Comparison of ENCODE assay signal across 9 mouse cellular contexts in the genomic region with DNA sequence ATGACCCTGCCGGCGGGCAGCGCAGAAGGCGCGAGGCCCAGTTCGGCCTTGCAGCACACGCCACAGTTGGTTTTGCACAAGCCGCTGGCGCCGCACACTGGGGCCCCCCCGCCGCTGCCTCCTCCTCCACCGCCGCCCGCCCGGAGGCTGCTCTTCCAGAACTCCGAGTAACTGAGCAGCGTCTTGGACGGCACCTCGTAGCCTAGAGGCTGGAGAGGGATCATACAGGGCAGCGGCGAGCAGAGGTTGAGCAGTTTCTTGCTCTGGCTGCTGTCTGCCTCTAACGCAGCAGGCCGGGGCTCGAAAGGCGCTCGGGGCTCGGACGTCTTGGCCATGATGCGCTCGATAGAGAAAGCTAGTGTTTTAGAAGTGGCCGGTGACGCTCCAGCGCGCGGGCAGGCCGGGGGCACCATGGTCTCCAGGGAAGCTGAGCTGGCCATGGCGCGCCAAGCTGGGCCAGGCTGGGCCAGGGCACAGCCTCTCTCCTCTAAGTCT. TPM values are rescaled to one million over a fixed set of nuclear protein-coding genes. Genes with fewer than 3 reads are reported as not detected.
DNase-seq lines count a peak whose midpoint lies in the region; ATAC-seq and TF ChIP-seq lines count a peak whose summit lies in the region.
"Had no signal": no experiment of that assay in that cellular context is flagged by ENCODE, and none has a peak within 500 bp of the region (broad histone marks: within the 10 kb centered on the region; RNA-seq: fewer than 3 reads in every experiment).

No protein-coding gene starts in this region.

- ATAC-seq in heart, embryonic 15.5 days (replicated peaks; ENCODE audit: insufficient number of reproducible peaks, insufficient read depth, low FRiP score, low read depth): no peak
- no peak for ATAC-seq in embryonic facial prominence, embryonic 11.5 days (replicated peaks; ENCODE audit: insufficient number of reproducible peaks, low FRiP score, low TSS enrichment, low read depth)

- TF ChIP-seq CTCF in ES-Bruce4 (IDR thresholded peaks at IDR 0.05; ENCODE audit: low read depth, low read length): no peak
- no peak for TF ChIP-seq CTCF in cerebellum, adult 2 months (IDR thresholded peaks at IDR 0.05; ENCODE audit: borderline replicate concordance, insufficient read depth, low read depth, low read length)

- no peak overlapping the region for H3K9ac ChIP-seq in heart, embryonic 15.5 days
- H3K9ac ChIP-seq in ES-Bruce4 (ENCODE audit: low read depth, poor library complexity, severe bottlenecking): no peak overlapping the region
- peak overlapping the region; percentile 28; the same call in 1 of the 2 replicates for H3K9ac ChIP-seq in embryonic facial prominence, embryonic 11.5 days (replicated peaks; ENCODE audit: low read length)

- H3K4me2 ChIP-seq in heart, embryonic 15.5 days: peak overlapping the region; percentile 62
- H3K4me2 ChIP-seq in embryonic facial prominence, embryonic 11.5 days (ENCODE audit: low read depth, low read length): peak overlapping the region; percentile 21; the same call in 1 of the 2 replicates

- TF ChIP-seq EP300 in ES-Bruce4 (IDR thresholded peaks at IDR 0.05; ENCODE audit: insufficient read depth, low read depth, low read length): no peak

- 1% methylated on average over 39 of the region's 39 CpGs for WGBS in heart, embryonic 15.5 days
- WGBS in embryonic facial prominence, embryonic 11.5 days: under 1% methylated on average over 39 of the region's 39 CpGs
- WGBS in limb, embryonic 10.5 days: under 1% methylated on average over 39 of the region's 39 CpGs
- WGBS in cerebellum, adult 2 months: 1% methylated on average over 39 of the region's 39 CpGs

- H3K27me3 ChIP-seq in heart, embryonic 15.5 days: peaks cover 100% of the 10 kb centered on the region
- peaks cover 59% of the 10 kb centered on the region for H3K27me3 ChIP-seq in ES-Bruce4 (ENCODE audit: control insufficient read depth, insufficient read depth, low read length, poor library complexity, severe bottlenecking)
- H3K27me3 ChIP-seq in embryonic facial prominence, embryonic 11.5 days (ENCODE audit: control insufficient read depth, insufficient read depth, low read length): peaks cover 84% of the 10 kb centered on the region
- peaks cover 100% of the 10 kb centered on the region for H3K27me3 ChIP-seq in limb, embryonic 10.5 days (ENCODE audit: low read depth, poor library complexity, severe bottlenecking)
- peaks cover 9% of the 10 kb centered on the region; the same call in 1 of the 2 replicates for H3K27me3 ChIP-seq in cerebellum, adult 2 months (ENCODE audit: control insufficient read depth, insufficient read depth, low read length)

- H3K36me3 ChIP-seq in heart, embryonic 15.5 days: no peaks in the 10 kb centered on the region
- H3K36me3 ChIP-seq in ES-Bruce4 (ENCODE audit: control insufficient read depth, insufficient read depth, low read length, poor library complexity, severe bottlenecking): no peaks in the 10 kb centered on the region
- H3K36me3 ChIP-seq in embryonic facial prominence, embryonic 11.5 days (replicated peaks; ENCODE audit: control insufficient read depth, insufficient read depth, low read depth, low read length): no peaks in the 10 kb centered on the region
- no peaks in the 10 kb centered on the region for H3K36me3 ChIP-seq in limb, embryonic 10.5 days

- H3K9me3 ChIP-seq in heart, embryonic 15.5 days (replicated peaks): no peaks in the 10 kb centered on the region
- H3K9me3 ChIP-seq in ES-Bruce4 (replicated peaks; ENCODE audit: control insufficient read depth, insufficient read depth, low read length, poor library complexity, severe bottlenecking): no peaks in the 10 kb centered on the region
- no peaks in the 10 kb centered on the region for H3K9me3 ChIP-seq in embryonic facial prominence, embryonic 11.5 days (replicated peaks; ENCODE audit: control insufficient read depth, low read length)
- no peaks in the 10 kb centered on the region for H3K9me3 ChIP-seq in limb, embryonic 10.5 days (replicated peaks)

- peak overlapping the region; percentile 43 for H3K4me3 ChIP-seq in heart, embryonic 15.5 days
- H3K4me3 ChIP-seq in ES-Bruce4 (ENCODE audit: low read depth, low read length): peak overlapping the region; percentile 37
- peak overlapping the region; percentile 18 for H3K4me3 ChIP-seq in embryonic facial prominence, embryonic 11.5 days (ENCODE audit: low read depth, low read length)
- H3K4me3 ChIP-seq in limb, embryonic 10.5 days: peak overlapping the region; percentile 29
- H3K4me3 ChIP-seq in cerebellum, adult 2 months (replicated peaks; ENCODE audit: insufficient read depth, low read depth, low read length): no peak overlapping the region

- TF ChIP-seq POLR2A in ES-Bruce4 (IDR thresholded peaks at IDR 0.05; ENCODE audit: insufficient read depth, low read length): no peak
- TF ChIP-seq POLR2A in cerebellum, adult 2 months (IDR thresholded peaks at IDR 0.05; ENCODE audit: borderline replicate concordance, insufficient read depth, low read length): no peak

- no peak for DNase-seq in heart, adult 8-10 months (ENCODE audit: low spot score)
- peak; percentile 42 for DNase-seq in embryonic facial prominence, embryonic 11.5 days (ENCODE audit: low spot score)
- peak; percentile 65 for DNase-seq in limb, embryonic 10.5 days (ENCODE audit: low spot score)
- no peak for DNase-seq in urinary bladder, postnatal 25 days (ENCODE audit: low spot score)
- DNase-seq in cerebellum, adult 2 months: no peak
- DNase-seq in ovary, postnatal 14 days (ENCODE audit: low spot score): no peak

- H3K4me1 ChIP-seq in heart, embryonic 15.5 days (replicated peaks): peaks cover 42% of the 10 kb centered on the region
- H3K4me1 ChIP-seq in ES-Bruce4 (ENCODE audit: control insufficient read depth, insufficient read depth, low read length): peaks cover 2% of the 10 kb centered on the region
- H3K4me1 ChIP-seq in embryonic facial prominence, embryonic 11.5 days (ENCODE audit: control insufficient read depth, insufficient read depth, low read length): 0 out of 2 replicates have a peak, but pooled peaks cover 6% of the 10 kb centered on the region
- peaks cover 36% of the 10 kb centered on the region for H3K4me1 ChIP-seq in limb, embryonic 10.5 days
- H3K4me1 ChIP-seq in cerebellum, adult 2 months (ENCODE audit: control insufficient read depth, insufficient read depth, low read length): no peaks in the 10 kb centered on the region; the same call in 1 of the 2 replicates

- H3K27ac ChIP-seq in heart, embryonic 15.5 days: no peak overlapping the region
- no peak overlapping the region for H3K27ac ChIP-seq in ES-Bruce4 (ENCODE audit: insufficient read depth, low read length)
- H3K27ac ChIP-seq in embryonic facial prominence, embryonic 11.5 days (replicated peaks; ENCODE audit: low read depth, low read length): no peak overlapping the region
- H3K27ac ChIP-seq in limb, embryonic 10.5 days: no peak overlapping the region
- H3K27ac ChIP-seq in cerebellum, adult 2 months (ENCODE audit: insufficient read depth, low read length): no peak overlapping the region

RNA-seq across cellular contexts. Expression of a gene that starts 3.2 kb away (rescaled TPM):
- 0.09 and 0.20 TPM in 2 replicates for polyA plus RNA-seq in heart, embryonic 15.5 days (2015; fragmentation: Nextera tagmentation; extraction: Ambion mirVana)
- total RNA-seq in heart, adult 8-10 months (2022): not detected
- not detected in 2 replicates for polyA plus RNA-seq in ES-Bruce4 (2011; ENCODE audit: insufficient read depth, insufficient read length, low read depth, missing spikeins)
- polyA plus RNA-seq in embryonic facial prominence, embryonic 11.5 days (2014; fragmentation: Nextera tagmentation; extraction: Ambion mirVana): 3.9 and 4.7 TPM in 2 replicates
- not detected in 2 replicates for polyA plus RNA-seq in limb, embryonic 10.5 days (2016; fragmentation: Nextera tagmentation; extraction: Ambion mirVana)
- polyA plus RNA-seq in cerebellum, adult 2 months (2012; rRNA removed): not detected in 2 replicates
- polyA plus RNA-seq: gonadal fat pad, adult 2 months had no signal

Comparison
In these comparisons a context has a peak if more than half of its experiments do, and no peak if none do; other contexts are left out.
1. DNase-seq: peak in embryonic facial prominence, embryonic 11.5 days (single experiment) and limb, embryonic 10.5 days (single experiment); none in heart, adult 8-10 months (single experiment), urinary bladder, postnatal 25 days (single experiment), cerebellum, adult 2 months (0 of 2) and ovary, postnatal 14 days (single experiment).